9 mouse cellular contexts compared by ENCODE assay signal in genomic region chr4:106281492-106282122, GRCm38 (mm10). TPM values are rescaled to one million over a fixed set of nuclear protein-coding genes. Genes with fewer than 3 reads are reported as not detected.
DNase-seq lines count a peak whose midpoint lies in the region; ATAC-seq and TF ChIP-seq lines count a peak whose summit lies in the region.
"Had no signal": no experiment of that assay in that cellular context is flagged by ENCODE, and none has a peak within 500 bp of the region (broad histone marks: within the 10 kb centered on the region; RNA-seq: fewer than 3 reads in every experiment).

No protein-coding gene starts in this region.

- 73% methylated on average over 8 of the region's 8 CpGs for WGBS in midbrain, embryonic 11.5 days
- 73% methylated on average over 8 of the region's 8 CpGs for WGBS in midbrain, embryonic 15.5 days
- 15% methylated on average over 8 of the region's 8 CpGs for WGBS in cerebellum, adult 2 months
- 67% methylated on average over 8 of the region's 8 CpGs for WGBS in hindbrain, embryonic 16.5 days

- H3K36me3 ChIP-seq in midbrain, embryonic 11.5 days (ENCODE audit: control insufficient read depth, insufficient read depth, low read length): no peaks in the 10 kb centered on the region
- no peaks in the 10 kb centered on the region for H3K36me3 ChIP-seq in midbrain, embryonic 15.5 days (replicated peaks)
- H3K36me3 ChIP-seq in hindbrain, embryonic 16.5 days (ENCODE audit: control insufficient read depth, insufficient read depth, low read length): no peaks in the 10 kb centered on the region

- H3K9ac ChIP-seq in midbrain, embryonic 11.5 days (ENCODE audit: low read length): no peak overlapping the region
- no peak overlapping the region for H3K9ac ChIP-seq in midbrain, embryonic 15.5 days
- H3K9ac ChIP-seq in hindbrain, embryonic 16.5 days (ENCODE audit: low read depth, low read length): no peak overlapping the region

- H3K27me3 ChIP-seq in midbrain, embryonic 11.5 days (ENCODE audit: control insufficient read depth, insufficient read depth, low read length): no peaks in the 10 kb centered on the region
- H3K27me3 ChIP-seq in midbrain, embryonic 15.5 days (replicated peaks): no peaks in the 10 kb centered on the region
- no peaks in the 10 kb centered on the region for H3K27me3 ChIP-seq in cerebellum, adult 2 months (ENCODE audit: control insufficient read depth, insufficient read depth, low read length)
- H3K27me3 ChIP-seq in hindbrain, embryonic 16.5 days (replicated peaks; ENCODE audit: control insufficient read depth, insufficient read depth, low read length): no peaks in the 10 kb centered on the region

- no peak for TF ChIP-seq CTCF in cerebellum, adult 2 months (IDR thresholded peaks at IDR 0.05; ENCODE audit: borderline replicate concordance, insufficient read depth, low read depth, low read length)

- no peak overlapping the region for H3K27ac ChIP-seq in midbrain, embryonic 11.5 days (ENCODE audit: low read depth, low read length)
- no peak overlapping the region for H3K27ac ChIP-seq in midbrain, embryonic 15.5 days
- peak overlapping the region; percentile 69 for H3K27ac ChIP-seq in cerebellum, adult 2 months (ENCODE audit: insufficient read depth, low read length)
- H3K27ac ChIP-seq in hindbrain, embryonic 16.5 days (ENCODE audit: low read depth, low read length): no peak overlapping the region
- H3K27ac ChIP-seq: layer of hippocampus, adult 2 months had no signal

- no peak for ATAC-seq in midbrain, embryonic 11.5 days (ENCODE audit: low FRiP score)
- no peak for ATAC-seq in midbrain, embryonic 15.5 days (replicated peaks)
- peak; percentile 85 for ATAC-seq in megakaryocyte-erythroid progenitor cell, adult 5-6 weeks (replicated peaks; ENCODE audit: low FRiP score, low TSS enrichment, poor library complexity, severe bottlenecking)
- ATAC-seq in hindbrain, embryonic 16.5 days: no peak

- no peak overlapping the region for H3K4me3 ChIP-seq in midbrain, embryonic 11.5 days (ENCODE audit: low read depth, low read length)
- H3K4me3 ChIP-seq in midbrain, embryonic 15.5 days: no peak overlapping the region
- H3K4me3 ChIP-seq in cerebellum, adult 2 months (replicated peaks; ENCODE audit: insufficient read depth, low read depth, low read length): peak overlapping the region; percentile 16
- H3K4me3 ChIP-seq in hindbrain, embryonic 16.5 days (ENCODE audit: low read length): no peak overlapping the region
- H3K4me3 ChIP-seq: layer of hippocampus, adult 2 months had no signal

- H3K4me1 ChIP-seq in midbrain, embryonic 11.5 days (ENCODE audit: control insufficient read depth, insufficient read depth, low read length): no peaks in the 10 kb centered on the region
- no peaks in the 10 kb centered on the region for H3K4me1 ChIP-seq in midbrain, embryonic 15.5 days
- peaks cover 7% of the 10 kb centered on the region for H3K4me1 ChIP-seq in cerebellum, adult 2 months (ENCODE audit: control insufficient read depth, insufficient read depth, low read length)
- no peaks in the 10 kb centered on the region for H3K4me1 ChIP-seq in hindbrain, embryonic 16.5 days (ENCODE audit: control insufficient read depth, insufficient read depth, low read depth, low read length)

- intact Hi-C loops in heart, postnatal 14 days (cut with DNase I): no loop called here
- intact Hi-C loops in left cerebral cortex, postnatal 25 days (cut with DNase I): no loop called here

- TF ChIP-seq POLR2A in cerebellum, adult 2 months (IDR thresholded peaks at IDR 0.05; ENCODE audit: borderline replicate concordance, insufficient read depth, low read length): peak; percentile 37; the same call in 1 of the 2 replicates

- H3K9me3 ChIP-seq in midbrain, embryonic 11.5 days (ENCODE audit: control insufficient read depth, low read length): no peaks in the 10 kb centered on the region
- H3K9me3 ChIP-seq in midbrain, embryonic 15.5 days: no peaks in the 10 kb centered on the region
- H3K9me3 ChIP-seq in hindbrain, embryonic 16.5 days (ENCODE audit: control insufficient read depth, low read length): no peaks in the 10 kb centered on the region

- no peak overlapping the region for H3K4me2 ChIP-seq in midbrain, embryonic 11.5 days
- H3K4me2 ChIP-seq in midbrain, embryonic 15.5 days: no peak overlapping the region
- no peak overlapping the region for H3K4me2 ChIP-seq in hindbrain, embryonic 16.5 days (ENCODE audit: low read length)

- DNase-seq in midbrain, embryonic 11.5 days (ENCODE audit: low spot score, missing footprints): peak; percentile 19
- peak; percentile 83 to 92 for DNase-seq in cerebellum, adult 2 months
- peak; percentile 25 to 47 for DNase-seq in heart, postnatal 14 days
- peak; percentile 21 to 28 for DNase-seq in left cerebral cortex, postnatal 25 days (ENCODE audit: low spot score in 2 of 2)
- no peak for DNase-seq in thymus, postnatal 14 days

RNA-seq across cellular contexts. Expression of gene Usp24, which starts 34.4 kb away (rescaled TPM):
- 9.9 and 10.0 TPM in 2 replicates for polyA plus RNA-seq in midbrain, embryonic 11.5 days (2014; fragmentation: Nextera tagmentation; extraction: Ambion mirVana)
- polyA plus RNA-seq in midbrain, embryonic 15.5 days (2015; fragmentation: Nextera tagmentation; extraction: Ambion mirVana): 9.2 and 9.7 TPM in 2 replicates
- polyA plus RNA-seq in cerebellum, adult 2 months (2012; rRNA removed): 22.4 and 22.7 TPM in 2 replicates
- 10 to 100 TPM; 39.4 to 40.3 TPM for total RNA-seq in heart, postnatal 14 days (2021)
- total RNA-seq in left cerebral cortex, postnatal 25 days (2021): 10 to 100 TPM; 36.8 to 40.4 TPM
- 80.2 and 84.3 TPM in 2 replicates for total RNA-seq in megakaryocyte-erythroid progenitor cell, adult 5-6 weeks (2014; fragmentation: Nextera tagmentation)
- 86.6 and 87.0 TPM in 2 replicates for total RNA-seq in megakaryocyte-erythroid progenitor cell, adult 5-6 weeks (2017)
- polyA plus RNA-seq in hindbrain, embryonic 16.5 days (2015; fragmentation: Nextera tagmentation; extraction: Ambion mirVana): 5.8 and 7.3 TPM in 2 replicates
